Mouse (Mus musculus): ENCODE data around the gene Fam174a. TPM values are rescaled to one million over a fixed set of nuclear protein-coding genes. Genes with fewer than 3 reads are reported as not detected.

Fam174a gene
- polyA plus RNA-seq, 1 experiment from 2014 or later: 25.1 TPM

DNA sequence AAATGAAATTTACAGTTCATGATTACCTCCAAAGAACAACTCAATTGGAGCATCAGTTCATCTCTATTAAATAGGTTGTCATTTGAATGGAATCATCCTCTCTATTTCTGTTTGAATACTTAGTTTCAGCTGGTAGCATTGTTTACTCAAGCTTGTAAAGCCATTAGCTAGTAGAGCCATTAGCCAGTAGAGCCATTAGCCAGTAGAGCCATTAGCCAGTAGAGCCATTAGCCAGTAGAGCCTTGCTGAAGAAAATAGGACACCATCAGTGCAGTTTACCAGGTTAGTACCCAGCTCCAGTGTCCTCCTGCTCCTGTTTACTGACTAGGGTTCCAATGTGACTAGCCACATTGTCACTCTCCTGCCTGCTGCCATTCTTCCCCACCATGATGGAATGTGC lies 13.4 kb downstream of the Fam174a start:
- ATAC-seq (ENCODE audit: low FRiP score, low TSS enrichment): no peak
- H3K4me2 ChIP-seq (replicated peaks; ENCODE audit: low read depth, low read length): no peak overlapping the region
- H3K4me1 ChIP-seq (ENCODE audit: control insufficient read depth, insufficient read depth, low read length): no peaks in the 10 kb centered on the region
- H3K27me3 ChIP-seq (ENCODE audit: control insufficient read depth, insufficient read depth, low read length): no peaks in the 10 kb centered on the region
- no peak overlapping the region for H3K27ac ChIP-seq (ENCODE audit: low read depth, low read length)
- peaks cover 2% of the 10 kb centered on the region; the same call in 1 of the 2 replicates for H3K36me3 ChIP-seq (ENCODE audit: control insufficient read depth, insufficient read depth, low read length)
- H3K9me3 ChIP-seq (ENCODE audit: control insufficient read depth, low read length): no peaks in the 10 kb centered on the region
- H3K9ac ChIP-seq (ENCODE audit: low read depth, low read length): no peak overlapping the region
- no peak overlapping the region for H3K4me3 ChIP-seq (ENCODE audit: low read length)

DNA sequence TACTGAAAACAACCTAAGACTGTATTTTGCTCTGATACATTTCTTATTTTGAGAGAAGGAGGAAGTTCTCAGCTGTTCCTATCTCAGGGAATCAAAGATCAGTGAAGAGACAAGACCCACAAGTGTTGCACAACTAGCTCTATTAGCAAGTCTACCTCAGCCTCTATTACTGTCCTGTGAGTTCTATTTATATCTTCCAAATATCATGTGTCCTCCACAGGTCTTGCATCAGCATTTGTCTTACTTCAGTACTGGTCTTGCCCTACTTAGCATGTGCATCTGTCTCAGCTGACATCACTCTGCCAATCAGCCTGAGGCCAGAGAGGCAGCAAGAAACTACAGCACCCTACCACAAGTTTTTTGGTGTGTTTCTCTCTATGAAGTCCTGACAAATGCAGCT lies 26.2 kb downstream of the Fam174a start:
- Histone ChIP-seq H3K4me3 (ENCODE audit: low read length) (no peak overlapping the region), H3K9me3 (ENCODE audit: control insufficient read depth, low read length) (no peaks in the 10 kb centered on the region), H3K27me3 (ENCODE audit: control insufficient read depth, insufficient read depth, low read length) (no peaks in the 10 kb centered on the region), H3K9ac (ENCODE audit: low read depth, low read length) (no peak overlapping the region), H3K4me2 (replicated peaks; ENCODE audit: low read depth, low read length) (no peak overlapping the region), H3K36me3 (ENCODE audit: control insufficient read depth, insufficient read depth, low read length) (no peaks in the 10 kb centered on the region), H3K27ac (ENCODE audit: low read depth, low read length) (no peak overlapping the region), H3K4me1 (ENCODE audit: control insufficient read depth, insufficient read depth, low read length) (no peaks in the 10 kb centered on the region)
- no peak for ATAC-seq (ENCODE audit: low FRiP score, low TSS enrichment)

DNA sequence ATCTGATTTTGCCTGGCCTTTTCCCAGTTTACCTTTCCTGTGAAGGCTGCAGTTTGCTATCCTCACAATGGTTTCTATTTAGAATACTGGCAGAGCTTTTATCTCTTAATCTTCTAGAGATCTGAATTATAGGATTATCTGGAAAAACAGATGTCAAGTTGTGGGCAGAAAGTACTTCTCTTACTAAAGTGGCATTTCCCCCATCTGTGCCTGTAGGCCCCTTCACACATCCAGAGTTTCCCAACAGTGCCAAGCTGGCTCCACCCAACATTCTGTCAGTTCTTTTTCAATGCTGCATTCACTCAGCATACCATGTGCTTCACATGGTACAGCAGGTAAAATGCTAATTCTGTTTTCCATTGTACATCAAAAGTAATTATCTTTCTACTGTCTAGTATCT lies 28.8 kb downstream of the Fam174a start:
- no peak overlapping the region for H3K4me3 ChIP-seq (ENCODE audit: low read length)
- no peaks in the 10 kb centered on the region for H3K9me3 ChIP-seq (ENCODE audit: control insufficient read depth, low read length)
- H3K27ac ChIP-seq (ENCODE audit: low read depth, low read length): no peak overlapping the region
- H3K36me3 ChIP-seq (ENCODE audit: control insufficient read depth, insufficient read depth, low read length): no peaks in the 10 kb centered on the region
- H3K4me2 ChIP-seq (replicated peaks; ENCODE audit: low read depth, low read length): no peak overlapping the region
- H3K27me3 ChIP-seq (ENCODE audit: control insufficient read depth, insufficient read depth, low read length): no peaks in the 10 kb centered on the region
- ATAC-seq (ENCODE audit: low FRiP score, low TSS enrichment): no peak
- no peak overlapping the region for H3K9ac ChIP-seq (ENCODE audit: low read depth, low read length)
- H3K4me1 ChIP-seq (ENCODE audit: control insufficient read depth, insufficient read depth, low read length): no peaks in the 10 kb centered on the region

DNA sequence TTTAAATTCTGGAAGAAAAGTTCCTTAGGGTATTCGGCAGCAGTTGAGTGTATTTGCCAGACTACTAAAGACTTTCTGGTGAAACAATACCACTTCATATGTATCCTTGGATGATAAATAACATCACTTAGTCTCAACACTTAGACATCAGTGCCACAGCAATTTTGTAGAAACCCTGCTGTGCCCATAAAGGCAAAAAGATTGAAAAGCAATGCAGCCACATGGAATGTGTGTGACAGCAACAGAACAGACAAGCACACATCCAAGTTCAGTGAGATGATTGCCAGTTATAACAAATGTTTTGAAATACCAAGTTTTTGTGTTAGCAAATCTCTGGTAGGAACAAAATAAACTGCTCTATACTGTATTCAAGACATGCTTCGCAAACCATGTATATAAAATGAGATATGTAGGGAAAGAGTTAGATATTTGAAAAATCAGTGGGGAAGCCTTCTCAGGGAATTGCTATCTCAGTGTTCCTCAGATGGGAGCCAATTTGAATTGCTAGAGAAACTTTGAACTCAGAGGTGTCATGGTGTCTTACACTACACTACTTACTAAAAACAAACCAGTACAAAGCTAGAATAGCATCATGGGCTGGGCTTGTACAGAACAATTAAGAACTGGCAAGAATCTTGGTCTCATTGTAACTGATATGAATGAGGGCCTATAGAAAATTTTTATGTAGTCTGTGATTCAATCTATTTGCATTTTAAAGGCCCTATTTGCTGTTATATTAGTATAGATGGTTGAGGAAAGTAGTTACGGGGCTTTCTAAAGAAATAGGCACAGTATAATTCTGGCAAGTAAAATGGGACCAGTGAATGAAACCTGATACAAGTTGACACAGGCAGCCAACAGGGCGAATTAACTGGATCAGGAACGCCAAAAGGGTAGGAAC lies 30.4 kb downstream of the Fam174a start:
- Histone ChIP-seq H3K4me2 (replicated peaks; ENCODE audit: low read depth, low read length) (no peak overlapping the region), H3K9me3 (ENCODE audit: control insufficient read depth, low read length) (no peaks in the 10 kb centered on the region), H3K4me1 (ENCODE audit: control insufficient read depth, insufficient read depth, low read length) (no peaks in the 10 kb centered on the region), H3K9ac (ENCODE audit: low read depth, low read length) (no peak overlapping the region), H3K27me3 (ENCODE audit: control insufficient read depth, insufficient read depth, low read length) (no peaks in the 10 kb centered on the region), H3K27ac (ENCODE audit: low read depth, low read length) (no peak overlapping the region), H3K4me3 (ENCODE audit: low read length) (no peak overlapping the region), H3K36me3 (ENCODE audit: control insufficient read depth, insufficient read depth, low read length) (no peaks in the 10 kb centered on the region)
- WGBS: 74% methylated on average over 5 of the region's 5 CpGs
- no peak for ATAC-seq (ENCODE audit: low FRiP score, low TSS enrichment)

DNA sequence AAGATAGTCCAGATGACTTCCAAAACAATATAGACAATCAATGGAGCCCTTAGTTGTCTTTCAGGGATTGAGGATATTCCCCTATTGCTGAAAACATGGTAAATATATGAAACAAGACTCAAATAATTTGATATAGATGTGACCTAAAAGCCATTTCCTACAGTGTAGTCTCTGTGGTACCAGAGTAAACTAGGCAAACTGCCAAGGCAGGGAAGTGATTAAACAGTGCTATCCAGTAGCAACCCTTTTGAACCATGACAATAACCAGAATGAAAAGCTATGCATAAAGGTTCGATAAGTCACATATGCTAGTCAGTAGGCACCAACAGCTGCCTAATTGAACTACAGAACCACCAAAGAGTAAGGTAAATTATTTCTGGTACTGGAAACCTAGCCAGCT lies 40.7 kb downstream of the Fam174a start:
- 86% methylated on average over 1 of the region's 1 CpGs for WGBS
- Histone ChIP-seq H3K4me1 (ENCODE audit: control insufficient read depth, insufficient read depth, low read length) (no peaks in the 10 kb centered on the region), H3K27me3 (ENCODE audit: control insufficient read depth, insufficient read depth, low read length) (no peaks in the 10 kb centered on the region), H3K36me3 (ENCODE audit: control insufficient read depth, insufficient read depth, low read length) (no peaks in the 10 kb centered on the region), H3K27ac (ENCODE audit: low read depth, low read length) (no peak overlapping the region), H3K4me2 (replicated peaks; ENCODE audit: low read depth, low read length) (no peak overlapping the region), H3K9ac (ENCODE audit: low read depth, low read length) (no peak overlapping the region), H3K4me3 (ENCODE audit: low read length) (no peak overlapping the region), H3K9me3 (ENCODE audit: control insufficient read depth, low read length) (no peaks in the 10 kb centered on the region)
- no peak for ATAC-seq (ENCODE audit: low FRiP score, low TSS enrichment)

DNA sequence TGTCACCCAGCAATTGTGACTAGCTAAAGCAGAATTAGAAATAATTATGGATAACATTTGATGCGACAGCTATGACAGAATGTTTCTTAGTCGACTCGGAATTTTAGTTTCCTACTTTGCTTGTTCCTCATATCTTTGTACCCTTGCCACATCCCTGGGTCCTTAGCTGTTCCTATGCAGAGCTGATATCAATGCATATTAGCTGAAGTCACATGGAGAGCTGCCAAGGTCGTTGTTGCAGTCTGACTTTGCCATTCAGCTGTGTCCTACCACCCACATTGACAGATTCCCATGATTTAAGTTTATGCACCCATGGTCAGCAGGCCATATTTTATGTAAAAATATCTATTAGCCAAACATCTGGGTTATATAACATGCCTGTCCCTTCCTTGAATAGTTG lies 43.5 kb downstream of the Fam174a start:
- ATAC-seq (ENCODE audit: low FRiP score, low TSS enrichment): no peak
- H3K4me1 ChIP-seq (ENCODE audit: control insufficient read depth, insufficient read depth, low read length): no peaks in the 10 kb centered on the region
- no peak overlapping the region for H3K9ac ChIP-seq (ENCODE audit: low read depth, low read length)
- no peak overlapping the region for H3K4me3 ChIP-seq (ENCODE audit: low read length)
- no peaks in the 10 kb centered on the region for H3K27me3 ChIP-seq (ENCODE audit: control insufficient read depth, insufficient read depth, low read length)
- WGBS: 59% methylated on average over 4 of the region's 4 CpGs
- H3K36me3 ChIP-seq (ENCODE audit: control insufficient read depth, insufficient read depth, low read length): no peaks in the 10 kb centered on the region
- no peak overlapping the region for H3K4me2 ChIP-seq (replicated peaks; ENCODE audit: low read depth, low read length)
- H3K9me3 ChIP-seq (ENCODE audit: control insufficient read depth, low read length): no peaks in the 10 kb centered on the region
- no peak overlapping the region for H3K27ac ChIP-seq (ENCODE audit: low read depth, low read length)

DNA sequence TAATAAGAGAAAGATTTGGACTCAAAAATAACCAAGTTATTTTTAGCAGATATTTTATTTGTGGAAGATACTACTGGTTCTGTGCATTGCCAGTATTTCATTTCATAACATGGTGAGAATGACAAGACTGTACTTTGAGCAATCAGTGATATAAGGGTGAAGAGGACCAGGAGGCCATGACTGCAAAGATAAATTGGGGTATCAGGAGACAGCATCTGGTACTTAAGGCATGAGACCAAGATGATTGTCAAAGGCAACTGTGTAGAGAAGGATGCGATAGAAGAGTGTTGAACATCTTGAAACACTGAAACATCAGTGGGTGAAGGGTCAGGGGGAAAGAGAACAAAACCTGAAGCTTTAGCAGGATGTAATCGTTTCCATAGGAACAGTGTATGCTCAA lies 50.3 kb downstream of the Fam174a start:
- Histone ChIP-seq H3K36me3 (ENCODE audit: control insufficient read depth, insufficient read depth, low read length) (no peaks in the 10 kb centered on the region), H3K27ac (ENCODE audit: low read depth, low read length) (no peak overlapping the region), H3K9me3 (ENCODE audit: control insufficient read depth, low read length) (no peaks in the 10 kb centered on the region), H3K9ac (ENCODE audit: low read depth, low read length) (no peak overlapping the region), H3K4me3 (ENCODE audit: low read length) (no peak overlapping the region), H3K4me2 (replicated peaks; ENCODE audit: low read depth, low read length) (no peak overlapping the region), H3K4me1 (ENCODE audit: control insufficient read depth, insufficient read depth, low read length) (no peaks in the 10 kb centered on the region), H3K27me3 (ENCODE audit: control insufficient read depth, insufficient read depth, low read length) (no peaks in the 10 kb centered on the region)
- ATAC-seq (ENCODE audit: low FRiP score, low TSS enrichment): no peak
- 81% methylated on average over 2 of the region's 2 CpGs for WGBS

DNA sequence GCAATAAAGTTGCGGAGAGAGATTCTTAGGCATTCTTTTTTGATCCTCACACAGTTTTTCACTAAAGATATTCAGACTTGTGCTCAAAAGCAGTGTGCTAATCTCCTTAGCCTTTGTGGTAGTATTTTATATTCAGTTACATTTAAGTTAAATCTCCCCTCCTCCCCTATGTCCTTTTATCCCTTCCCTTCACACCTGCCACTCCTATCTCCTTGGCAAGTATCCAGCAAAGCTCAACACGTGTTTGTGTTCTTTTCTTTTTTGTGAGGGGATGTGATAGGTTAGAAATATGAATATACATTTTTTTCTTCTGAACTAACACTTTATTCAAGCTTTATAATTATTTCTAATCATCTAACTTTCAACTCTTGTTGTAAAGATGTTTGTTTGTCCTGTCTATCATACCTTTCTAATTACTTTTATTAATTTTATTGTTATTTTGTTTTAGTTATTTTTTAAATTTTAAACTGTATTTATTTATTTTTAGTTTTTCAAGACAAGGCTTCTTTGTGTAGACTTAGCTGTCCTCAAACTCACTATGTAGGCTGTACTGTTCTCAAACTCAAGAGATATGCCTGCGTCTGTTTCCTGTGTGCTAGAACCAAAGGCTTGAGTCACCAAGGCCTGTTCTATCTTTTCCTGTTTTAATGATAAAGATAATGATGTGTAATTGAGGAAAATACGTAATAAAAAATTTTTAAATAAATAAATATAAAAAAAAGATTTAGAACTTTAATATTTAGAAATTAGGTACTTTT lies 53.4 kb downstream of the Fam174a start:
- no peaks in the 10 kb centered on the region for H3K27me3 ChIP-seq (ENCODE audit: control insufficient read depth, insufficient read depth, low read length)
- no peaks in the 10 kb centered on the region for H3K4me1 ChIP-seq (ENCODE audit: control insufficient read depth, insufficient read depth, low read length)
- no peak overlapping the region for H3K27ac ChIP-seq (ENCODE audit: low read depth, low read length)
- WGBS: 79% methylated on average over 4 of the region's 4 CpGs
- H3K4me2 ChIP-seq (replicated peaks; ENCODE audit: low read depth, low read length): no peak overlapping the region
- ATAC-seq (ENCODE audit: low FRiP score, low TSS enrichment): no peak
- H3K9me3 ChIP-seq (ENCODE audit: control insufficient read depth, low read length): no peaks in the 10 kb centered on the region
- H3K9ac ChIP-seq (ENCODE audit: low read depth, low read length): no peak overlapping the region
- no peaks in the 10 kb centered on the region for H3K36me3 ChIP-seq (ENCODE audit: control insufficient read depth, insufficient read depth, low read length)
- H3K4me3 ChIP-seq (ENCODE audit: low read length): no peak overlapping the region

DNA sequence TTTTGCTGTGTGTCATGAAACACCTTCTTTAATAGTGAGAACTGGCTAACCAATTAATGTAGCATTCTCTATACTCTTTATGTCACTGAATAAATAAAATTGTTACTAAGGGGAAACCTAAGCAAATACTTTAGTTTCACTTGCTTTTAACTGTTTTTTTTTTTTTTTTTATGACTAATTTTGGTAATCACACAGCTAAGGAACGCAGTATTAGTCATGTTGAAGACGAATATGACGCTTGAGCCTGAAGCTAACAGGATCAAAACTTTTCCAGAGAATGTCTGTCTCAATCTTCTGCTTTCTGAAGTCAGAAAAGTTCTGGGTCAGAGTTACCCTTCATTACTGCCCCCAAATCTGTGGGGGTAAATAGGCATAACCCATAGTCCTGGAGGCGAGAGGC lies 54.3 kb downstream of the Fam174a start:
- Histone ChIP-seq H3K27ac (ENCODE audit: low read depth, low read length) (no peak overlapping the region), H3K4me3 (ENCODE audit: low read length) (no peak overlapping the region), H3K9ac (ENCODE audit: low read depth, low read length) (no peak overlapping the region), H3K4me2 (replicated peaks; ENCODE audit: low read depth, low read length) (no peak overlapping the region), H3K27me3 (ENCODE audit: control insufficient read depth, insufficient read depth, low read length) (no peaks in the 10 kb centered on the region), H3K9me3 (ENCODE audit: control insufficient read depth, low read length) (no peaks in the 10 kb centered on the region), H3K4me1 (ENCODE audit: control insufficient read depth, insufficient read depth, low read length) (no peaks in the 10 kb centered on the region), H3K36me3 (ENCODE audit: control insufficient read depth, insufficient read depth, low read length) (no peaks in the 10 kb centered on the region)
- ATAC-seq (ENCODE audit: low FRiP score, low TSS enrichment): no peak
- WGBS: 88% methylated on average over 4 of the region's 4 CpGs

Measured in kidney, embryonic 14.5 days (tissue).